ENCODE assay signal across 12 mouse cellular contexts in the genomic region with DNA sequence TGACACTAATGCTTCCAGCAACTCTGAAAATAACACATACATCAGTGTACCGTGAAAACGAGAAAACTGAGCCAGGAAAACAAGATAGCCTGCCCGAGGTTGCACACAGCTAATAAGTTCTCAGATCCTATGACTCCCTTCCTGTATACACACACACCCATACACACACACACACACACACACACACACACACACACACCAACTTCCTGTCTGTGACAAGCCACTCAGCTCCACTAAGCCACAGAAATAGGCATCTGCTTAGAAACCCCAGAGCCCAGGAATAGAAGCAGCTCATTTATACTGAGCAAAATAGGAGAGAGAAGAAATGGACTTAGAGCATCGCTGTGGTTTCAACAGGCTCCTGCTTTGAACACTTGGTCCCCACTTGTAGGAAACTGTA.
DNase-seq lines count a peak whose midpoint lies in the region; ATAC-seq lines count a peak whose summit lies in the region.
"Had no signal": no experiment of that assay in that cellular context is flagged by ENCODE, and none has a peak within 500 bp of the region (broad histone marks: within the 10 kb centered on the region; RNA-seq: fewer than 3 reads in every experiment).

No protein-coding gene starts in this region.

- no peaks in the 10 kb centered on the region for H3K36me3 ChIP-seq in hindbrain, embryonic 13.5 days
- H3K36me3 ChIP-seq in hindbrain, embryonic 11.5 days (ENCODE audit: control insufficient read depth, insufficient read depth, low read length) = no peaks in the 10 kb centered on the region
- H3K36me3 ChIP-seq: liver, embryonic 15.5 days had no signal

- no peak overlapping the region for H3K4me2 ChIP-seq in hindbrain, embryonic 13.5 days
- H3K4me2 ChIP-seq in hindbrain, embryonic 11.5 days (replicated peaks; ENCODE audit: low read depth, low read length) = no peak overlapping the region
- H3K4me2 ChIP-seq: liver, embryonic 15.5 days had no signal

- peaks cover 23% of the 10 kb centered on the region for H3K4me1 ChIP-seq in hindbrain, embryonic 13.5 days (replicated peaks)
- no peaks in the 10 kb centered on the region for H3K4me1 ChIP-seq in hindbrain, embryonic 11.5 days (replicated peaks; ENCODE audit: control insufficient read depth, insufficient read depth, low read length)
- H3K4me1 ChIP-seq: liver, embryonic 15.5 days had no signal

- no peaks in the 10 kb centered on the region for H3K27me3 ChIP-seq in hindbrain, embryonic 13.5 days
- no peaks in the 10 kb centered on the region for H3K27me3 ChIP-seq in hindbrain, embryonic 11.5 days (ENCODE audit: control insufficient read depth, insufficient read depth, low read length)
- H3K27me3 ChIP-seq: liver, embryonic 15.5 days had no signal

- H3K9ac ChIP-seq in hindbrain, embryonic 13.5 days = no peak overlapping the region
- no peak overlapping the region for H3K9ac ChIP-seq in hindbrain, embryonic 11.5 days (ENCODE audit: low read depth, low read length)
- H3K9ac ChIP-seq: liver, embryonic 15.5 days had no signal

- DNase-seq in hindbrain, embryonic 11.5 days (ENCODE audit: low spot score) = no peak
- peak; percentile 40 to 52 for DNase-seq in right cerebral cortex, postnatal 10 days (ENCODE audit: low spot score in 2 of 2)
- no peak for DNase-seq in right cerebral cortex, adult 18-20 months
- peak; percentile 35 for DNase-seq in lung, postnatal 14 days
- peak; percentile 16 to 41 for DNase-seq in thymus, postnatal 36 days
- DNase-seq in frontal cortex, postnatal 10 days (ENCODE audit: low spot score in 2 of 2) = no peak
- DNase-seq in left cerebral cortex, adult 18-20 months (ENCODE audit: low spot score in 2 of 2) = no peak
- DNase-seq: cerebellum, postnatal 10 days; gastrocnemius, postnatal 14 days had no signal

- WGBS in hindbrain, embryonic 13.5 days = 80% methylated on average over 4 of the region's 4 CpGs
- WGBS in hindbrain, embryonic 11.5 days = 85% methylated on average over 4 of the region's 4 CpGs

- no peak overlapping the region for H3K4me3 ChIP-seq in hindbrain, embryonic 13.5 days
- H3K4me3 ChIP-seq in hindbrain, embryonic 11.5 days (ENCODE audit: low read depth, low read length) = no peak overlapping the region
- H3K4me3 ChIP-seq: liver, embryonic 15.5 days had no signal

- no peaks in the 10 kb centered on the region for H3K9me3 ChIP-seq in hindbrain, embryonic 13.5 days
- no peaks in the 10 kb centered on the region for H3K9me3 ChIP-seq in hindbrain, embryonic 11.5 days (ENCODE audit: control insufficient read depth, low read length)
- H3K9me3 ChIP-seq: liver, embryonic 15.5 days had no signal

- peak overlapping the region; percentile 30; the same call in 1 of the 2 replicates for H3K27ac ChIP-seq in hindbrain, embryonic 13.5 days
- no peak overlapping the region for H3K27ac ChIP-seq in hindbrain, embryonic 11.5 days (ENCODE audit: low read depth, low read length)
- H3K27ac ChIP-seq: liver, embryonic 15.5 days had no signal

- no peak for ATAC-seq in hindbrain, embryonic 13.5 days (ENCODE audit: low FRiP score)
- ATAC-seq in hindbrain, embryonic 11.5 days (ENCODE audit: low FRiP score) = no peak
- ATAC-seq: midbrain, embryonic 16.5 days had no signal

Comparison
In these comparisons a context has a peak if more than half of its experiments do, and no peak if none do; other contexts are left out.
1. DNase-seq: peak in right cerebral cortex, postnatal 10 days (2 of 2), lung, postnatal 14 days (single experiment) and thymus, postnatal 36 days (2 of 2); none in hindbrain, embryonic 11.5 days (single experiment), right cerebral cortex, adult 18-20 months (single experiment), frontal cortex, postnatal 10 days (0 of 2) and left cerebral cortex, adult 18-20 months (0 of 2).